Mouse (Mus musculus) midbrain, embryonic 13.5 days (tissue): ENCODE data around the gene Mob3c. TPM values are rescaled to one million over a fixed set of nuclear protein-coding genes. Genes with fewer than 3 reads are reported as not detected.

Experiments used
- ATAC-seq: fragments of 200-750 bp; cut with Nextera tagmentation; 2 replicates; pipeline ENCODE4 v1.8.0; 2017; ENCODE audit warnings: mild to moderate bottlenecking, moderate TSS enrichment, moderate library complexity
- H3K27ac ChIP-seq: fragments of 300-500 bp; sonication (generic); 2 replicates; pipeline ENCODE4 v1.5.1; 2015; ENCODE audit warnings: inconsistent platforms, mild to moderate bottlenecking, moderate library complexity
- H3K27me3 ChIP-seq: fragments of 300-500 bp; sonication (generic); 2 replicates; pipeline ENCODE4 v1.6.1; 2015; ENCODE audit warnings: mild to moderate bottlenecking, inconsistent platforms
- H3K36me3 ChIP-seq: fragments of 300-500 bp; sonication (generic); 2 replicates; pipeline ENCODE4 v1.6.1; 2015; ENCODE audit warnings: mild to moderate bottlenecking, inconsistent platforms
- H3K4me1 ChIP-seq: fragments of 300-500 bp; sonication (generic); replicated peaks from 2 replicates; pipeline ENCODE4 v1.6.1; 2015; ENCODE audit warnings: inconsistent platforms
- H3K4me2 ChIP-seq: fragments of 300-500 bp; sonication (generic); replicated peaks from 2 replicates; pipeline ENCODE4 v1.6.1; 2015; ENCODE audit warnings: moderate library complexity, mild to moderate bottlenecking, inconsistent platforms
- H3K4me3 ChIP-seq: fragments of 300-500 bp; sonication (generic); replicated peaks from 2 replicates; pipeline ENCODE4 v1.5.1; 2015; ENCODE audit warnings: mild to moderate bottlenecking, inconsistent platforms
- H3K9ac ChIP-seq: fragments of 300-500 bp; sonication (generic); replicated peaks from 2 replicates; pipeline ENCODE4 v1.6.1; 2015; ENCODE audit warnings: mild to moderate bottlenecking, inconsistent platforms
- H3K9me3 ChIP-seq: fragments of 300-500 bp; sonication (generic); 2 replicates; pipeline ENCODE4 v1.6.1; 2016; ENCODE audit warnings: mild to moderate bottlenecking, inconsistent platforms
- WGBS: fragments of 180-500 bp; shearing (Covaris S2); methylation state at CpG from one replicate; pipeline ENCODE4 v1.1.7; 2015; 5-methylcytosine and 5-hydroxymethylcytosine counted together
- polyA plus RNA-seq: library from polyadenylated mRNA; unstranded; fragments of >200 nt; fragmentation: Nextera tagmentation; extraction: Ambion mirVana; gene quantifications from 2 replicates; pipeline ENCODE4 v1.2.1, GENCODE M21; 2015

The Mob3c gene
- polyA plus RNA-seq, 1 experiment from 2014 or later: 4.9 TPM

- Histone ChIP-seq H3K4me2 (no peak overlapping the region), H3K27ac (peak overlapping the region; percentile 68), H3K9me3 (no peaks in the 10 kb centered on the region), H3K9ac (no peak overlapping the region), H3K36me3 (peaks cover 38% of the 10 kb centered on the region), H3K27me3 (no peaks in the 10 kb centered on the region), H3K4me3 (no peak overlapping the region), H3K4me1 (peaks cover 38% of the 10 kb centered on the region)
- no peak for ATAC-seq
- 47% methylated on average over 4 of the region's 4 CpGs for WGBS
Measured at GRCm38 (mm10) chr4:115855609-115856008, 27.7 kb downstream of the Mob3c start.

GRCm38 (mm10) chr4:115856282-115856681 is 28.4 kb downstream of the Mob3c start:
- H3K9me3 ChIP-seq: no peaks in the 10 kb centered on the region
- WGBS: 29% methylated on average over 4 of the region's 4 CpGs
- peak overlapping the region; percentile 68 for H3K27ac ChIP-seq
- no peaks in the 10 kb centered on the region for H3K27me3 ChIP-seq
- H3K36me3 ChIP-seq: peaks cover 41% of the 10 kb centered on the region
- H3K4me2 ChIP-seq: no peak overlapping the region
- peak; percentile 37 for ATAC-seq
- H3K4me3 ChIP-seq: no peak overlapping the region
- peak overlapping the region; percentile 16; the same call in 1 of the 2 replicates for H3K9ac ChIP-seq
- H3K4me1 ChIP-seq: peaks cover 38% of the 10 kb centered on the region

GRCm38 (mm10) chr4:115857293-115857883 is 29.5 kb downstream of the Mob3c start:
- no peaks in the 10 kb centered on the region for H3K9me3 ChIP-seq
- peaks cover 40% of the 10 kb centered on the region for H3K36me3 ChIP-seq
- H3K4me3 ChIP-seq: no peak overlapping the region
- no peak for ATAC-seq
- H3K27me3 ChIP-seq: no peaks in the 10 kb centered on the region
- no peak overlapping the region for H3K4me2 ChIP-seq
- peaks cover 38% of the 10 kb centered on the region for H3K4me1 ChIP-seq
- no peak overlapping the region for H3K9ac ChIP-seq
- peak overlapping the region; percentile 17; the same call in 1 of the 2 replicates for H3K27ac ChIP-seq
- 90% methylated on average over 9 of the region's 9 CpGs for WGBS

GRCm38 (mm10) chr4:115863352-115863751 is 35.5 kb downstream of the Mob3c start:
- ATAC-seq: no peak
- Histone ChIP-seq H3K9ac (no peak overlapping the region), H3K4me3 (no peak overlapping the region), H3K36me3 (peaks cover 39% of the 10 kb centered on the region), H3K27me3 (no peaks in the 10 kb centered on the region), H3K27ac (no peak overlapping the region), H3K9me3 (no peaks in the 10 kb centered on the region), H3K4me1 (peaks cover 5% of the 10 kb centered on the region), H3K4me2 (no peak overlapping the region)
- WGBS: 69% methylated on average over 7 of the region's 7 CpGs

- H3K4me2 ChIP-seq: no peak overlapping the region
- ATAC-seq: no peak
- WGBS: 54% methylated on average over 10 of the region's 10 CpGs
Measured at GRCm38 (mm10) chr4:115863880-115864279, 36.0 kb downstream of the Mob3c start.

GRCm38 (mm10) chr4:115869512-115870210 is 41.8 kb downstream of the Mob3c start:
- Histone ChIP-seq H3K4me2 (no peak overlapping the region), H3K36me3 (peaks cover 21% of the 10 kb centered on the region), H3K4me3 (no peak overlapping the region), H3K27ac (peak overlapping the region; percentile 80), H3K4me1 (peaks cover 24% of the 10 kb centered on the region), H3K9me3 (no peaks in the 10 kb centered on the region), H3K27me3 (no peaks in the 10 kb centered on the region), H3K9ac (0 out of 2 replicates have a peak overlapping the region, but pooled peaks have one; percentile 28)
- peak; percentile 75 for ATAC-seq
- 11% methylated on average over 16 of the region's 16 CpGs for WGBS

More at GRCm38 (mm10) chr4:115863880-115864279, 36.0 kb downstream of the Mob3c start:
- Histone ChIP-seq H3K36me3 (peaks cover 38% of the 10 kb centered on the region), H3K4me3 (no peak overlapping the region), H3K9ac (no peak overlapping the region), H3K4me1 (peaks cover 10% of the 10 kb centered on the region), H3K27me3 (no peaks in the 10 kb centered on the region), H3K27ac (no peak overlapping the region), H3K9me3 (no peaks in the 10 kb centered on the region)

GRCm38 (mm10) chr4:115873231-115873630 is 45.3 kb downstream of the Mob3c start:
- no peak overlapping the region for H3K9ac ChIP-seq
- H3K4me3 ChIP-seq: no peak overlapping the region
- no peaks in the 10 kb centered on the region for H3K27me3 ChIP-seq
- H3K36me3 ChIP-seq: peaks cover 28% of the 10 kb centered on the region
- no peak overlapping the region for H3K4me2 ChIP-seq
- 79% methylated on average over 3 of the region's 3 CpGs for WGBS
- H3K27ac ChIP-seq: no peak overlapping the region
- H3K4me1 ChIP-seq: peaks cover 37% of the 10 kb centered on the region
- no peak for ATAC-seq
- no peaks in the 10 kb centered on the region for H3K9me3 ChIP-seq

GRCm38 (mm10) chr4:115878216-115878678 is 50.4 kb downstream of the Mob3c start:
- Histone ChIP-seq H3K4me2 (peak overlapping the region; percentile 41), H3K4me3 (0 out of 2 replicates have a peak overlapping the region, but pooled peaks have one; percentile 6), H3K27me3 (no peaks in the 10 kb centered on the region), H3K9me3 (no peaks in the 10 kb centered on the region), H3K9ac (peak overlapping the region; percentile 53; the same call in 1 of the 2 replicates), H3K36me3 (peaks cover 18% of the 10 kb centered on the region), H3K27ac (peak overlapping the region; percentile 88), H3K4me1 (peaks cover 56% of the 10 kb centered on the region)
- ATAC-seq: peak; percentile 72
- 2% methylated on average over 11 of the region's 11 CpGs for WGBS

- Histone ChIP-seq H3K4me3 (no peak overlapping the region), H3K4me1 (peaks cover 56% of the 10 kb centered on the region), H3K4me2 (peak overlapping the region; percentile 41), H3K36me3 (peaks cover 14% of the 10 kb centered on the region), H3K9me3 (no peaks in the 10 kb centered on the region), H3K9ac (peak overlapping the region; percentile 53; the same call in 1 of the 2 replicates), H3K27me3 (no peaks in the 10 kb centered on the region), H3K27ac (peak overlapping the region; percentile 88; the same call in 1 of the 2 replicates)
- ATAC-seq: no peak
- WGBS: 13% methylated on average over 9 of the region's 9 CpGs
Measured at GRCm38 (mm10) chr4:115878828-115879227, 50.9 kb downstream of the Mob3c start.

GRCm38 (mm10) chr4:115881183-115881582 is 53.3 kb downstream of the Mob3c start:
- WGBS: 0% methylated on average over 1 of the region's 1 CpGs
- Histone ChIP-seq H3K36me3 (peaks cover 4% of the 10 kb centered on the region; the same call in 1 of the 2 replicates), H3K9me3 (no peaks in the 10 kb centered on the region), H3K9ac (no peak overlapping the region), H3K4me1 (peaks cover 56% of the 10 kb centered on the region), H3K4me3 (no peak overlapping the region), H3K4me2 (0 out of 2 replicates have a peak overlapping the region, but pooled peaks have one; percentile 21), H3K27me3 (no peaks in the 10 kb centered on the region), H3K27ac (peak overlapping the region; percentile 70)
- peak; percentile 36 for ATAC-seq

GRCm38 (mm10) chr4:115882195-115882594 is 54.3 kb downstream of the Mob3c start:
- H3K4me3 ChIP-seq: no peak overlapping the region
- H3K4me1 ChIP-seq: peaks cover 53% of the 10 kb centered on the region
- ATAC-seq: no peak
- no peaks in the 10 kb centered on the region for H3K9me3 ChIP-seq
- H3K27me3 ChIP-seq: no peaks in the 10 kb centered on the region
- no peaks in the 10 kb centered on the region for H3K36me3 ChIP-seq
- WGBS: 69% methylated on average over 4 of the region's 4 CpGs
- H3K4me2 ChIP-seq: no peak overlapping the region
- no peak overlapping the region for H3K27ac ChIP-seq
- no peak overlapping the region for H3K9ac ChIP-seq

GRCm38 (mm10) chr4:115884022-115884421 is 56.1 kb downstream of the Mob3c start, which contains the start of gene Kncn:
Kncn (plus strand) TSS chr4:115884400.
- Histone ChIP-seq H3K4me3 (no peak within 1 kb of the TSS), H3K27ac (no peak within 1 kb of the TSS), H3K9ac (no peak within 1 kb of the TSS), H3K9me3 (no peaks in the 10 kb centered on the region), H3K4me1 (peaks cover 35% of the 10 kb centered on the region), H3K36me3 (no peaks in the 10 kb centered on the region), H3K4me2 (no peak within 1 kb of the TSS), H3K27me3 (peaks cover 11% of the 10 kb centered on the region)
- WGBS: 70% methylated on average over 6 of the region's 6 CpGs
- ATAC-seq: no peak
